Mouse (Mus musculus): ENCODE results near the gene Stap2. TPM values are rescaled to one million over a fixed set of nuclear protein-coding genes. Genes with fewer than 3 reads are reported as not detected.
A peak's percentile ranks its signal among the peaks of the same experiment; 100 is the strongest.

Gene Stap2
- polyA plus RNA-seq, 1 experiment = 16.7 TPM

GRCm38 (mm10) chr17:55952447-55953027, 52.8 kb downstream of the Stap2 start, which contains the start of gene Ebi3:
TSS of gene Ebi3 (plus strand) at chr17:55952640.
- H3K4me3 ChIP-seq (ENCODE audit: low read depth, low read length) = no peak within 1 kb of the TSS
- TF ChIP-seq EP300 (IDR thresholded peaks at IDR 0.05; ENCODE audit: insufficient read depth, low read depth, low read length) (no peak), CTCF (IDR thresholded peaks at IDR 0.05; ENCODE audit: low read depth, low read length) (no peak), POLR2A (IDR thresholded peaks at IDR 0.05; ENCODE audit: insufficient read depth, low read length) (no peak)
- no peaks in the 10 kb centered on the region for H3K9me3 ChIP-seq (replicated peaks; ENCODE audit: control insufficient read depth, insufficient read depth, low read length, poor library complexity, severe bottlenecking)
- H3K9ac ChIP-seq (ENCODE audit: low read depth, poor library complexity, severe bottlenecking) = no peak within 1 kb of the TSS
- H3K4me1 ChIP-seq (ENCODE audit: control insufficient read depth, insufficient read depth, low read length) = peaks cover 14% of the 10 kb centered on the region
- H3K27ac ChIP-seq (ENCODE audit: insufficient read depth, low read length) = 0 out of 2 replicates have a peak within 1 kb of the TSS, but pooled peaks have one; percentile 19
- H3K36me3 ChIP-seq (ENCODE audit: control insufficient read depth, insufficient read depth, low read length, poor library complexity, severe bottlenecking) = no peaks in the 10 kb centered on the region
- no peaks in the 10 kb centered on the region for H3K27me3 ChIP-seq (ENCODE audit: control insufficient read depth, insufficient read depth, low read length, poor library complexity, severe bottlenecking)

- TF ChIP-seq CTCF (IDR thresholded peaks at IDR 0.05; ENCODE audit: low read depth, low read length) (no peak), EP300 (IDR thresholded peaks at IDR 0.05; ENCODE audit: insufficient read depth, low read depth, low read length) (no peak), POLR2A (IDR thresholded peaks at IDR 0.05; ENCODE audit: insufficient read depth, low read length) (no peak)
- Histone ChIP-seq H3K36me3 (ENCODE audit: control insufficient read depth, insufficient read depth, low read length, poor library complexity, severe bottlenecking) (no peaks in the 10 kb centered on the region), H3K9ac (ENCODE audit: low read depth, poor library complexity, severe bottlenecking) (no peak overlapping the region), H3K4me1 (ENCODE audit: control insufficient read depth, insufficient read depth, low read length) (peaks cover 14% of the 10 kb centered on the region), H3K27me3 (ENCODE audit: control insufficient read depth, insufficient read depth, low read length, poor library complexity, severe bottlenecking) (no peaks in the 10 kb centered on the region), H3K27ac (ENCODE audit: insufficient read depth, low read length) (0 out of 2 replicates have a peak overlapping the region, but pooled peaks have one; percentile 19), H3K4me3 (ENCODE audit: low read depth, low read length) (no peak overlapping the region), H3K9me3 (replicated peaks; ENCODE audit: control insufficient read depth, insufficient read depth, low read length, poor library complexity, severe bottlenecking) (no peaks in the 10 kb centered on the region)
Measured at GRCm38 (mm10) chr17:55952041-55952440, 53.3 kb downstream of the Stap2 start.

- TF ChIP-seq POLR2A (IDR thresholded peaks at IDR 0.05; ENCODE audit: insufficient read depth, low read length) (no peak), CTCF (IDR thresholded peaks at IDR 0.05; ENCODE audit: low read depth, low read length) (no peak), EP300 (IDR thresholded peaks at IDR 0.05; ENCODE audit: insufficient read depth, low read depth, low read length) (no peak)
- H3K27me3 ChIP-seq (ENCODE audit: control insufficient read depth, insufficient read depth, low read length, poor library complexity, severe bottlenecking) = no peaks in the 10 kb centered on the region
- H3K4me3 ChIP-seq (ENCODE audit: low read depth, low read length) = peak overlapping the region; percentile 29; the same call in 1 of the 2 replicates
- peaks cover 14% of the 10 kb centered on the region for H3K4me1 ChIP-seq (ENCODE audit: control insufficient read depth, insufficient read depth, low read length)
- H3K9me3 ChIP-seq (replicated peaks; ENCODE audit: control insufficient read depth, insufficient read depth, low read length, poor library complexity, severe bottlenecking) = no peaks in the 10 kb centered on the region
- H3K27ac ChIP-seq (ENCODE audit: insufficient read depth, low read length) = no peak overlapping the region
- H3K9ac ChIP-seq (ENCODE audit: low read depth, poor library complexity, severe bottlenecking) = no peak overlapping the region
- no peaks in the 10 kb centered on the region for H3K36me3 ChIP-seq (ENCODE audit: control insufficient read depth, insufficient read depth, low read length, poor library complexity, severe bottlenecking)
Measured at GRCm38 (mm10) chr17:55950601-55951000, 54.8 kb downstream of the Stap2 start.

- H3K4me3 ChIP-seq (ENCODE audit: low read depth, low read length) = no peak within 1 kb of the TSS
- H3K9ac ChIP-seq (ENCODE audit: low read depth, poor library complexity, severe bottlenecking) = no peak within 1 kb of the TSS
- H3K4me1 ChIP-seq (ENCODE audit: control insufficient read depth, insufficient read depth, low read length) = peaks cover 10% of the 10 kb centered on the region
- H3K27me3 ChIP-seq (ENCODE audit: control insufficient read depth, insufficient read depth, low read length, poor library complexity, severe bottlenecking) = no peaks in the 10 kb centered on the region
- no peaks in the 10 kb centered on the region for H3K9me3 ChIP-seq (replicated peaks; ENCODE audit: control insufficient read depth, insufficient read depth, low read length, poor library complexity, severe bottlenecking)
- no peaks in the 10 kb centered on the region for H3K36me3 ChIP-seq (ENCODE audit: control insufficient read depth, insufficient read depth, low read length, poor library complexity, severe bottlenecking)
- no peak for TF ChIP-seq EP300 (IDR thresholded peaks at IDR 0.05; ENCODE audit: insufficient read depth, low read depth, low read length)
- no peak for TF ChIP-seq POLR2A (IDR thresholded peaks at IDR 0.05; ENCODE audit: insufficient read depth, low read length)
- no peak for TF ChIP-seq CTCF (IDR thresholded peaks at IDR 0.05; ENCODE audit: low read depth, low read length)
- H3K27ac ChIP-seq (ENCODE audit: insufficient read depth, low read length) = no peak within 1 kb of the TSS
Measured at GRCm38 (mm10) chr17:55949400-55949799, 56.0 kb downstream of the Stap2 start, which contains the start of gene Zfp119b. TSS of gene Zfp119b (minus strand) at chr17:55949500.

- Histone ChIP-seq H3K4me3 (ENCODE audit: low read depth, low read length) (no peak overlapping the region), H3K27ac (ENCODE audit: insufficient read depth, low read length) (no peak overlapping the region), H3K27me3 (ENCODE audit: control insufficient read depth, insufficient read depth, low read length, poor library complexity, severe bottlenecking) (no peaks in the 10 kb centered on the region), H3K9ac (ENCODE audit: low read depth, poor library complexity, severe bottlenecking) (no peak overlapping the region), H3K4me1 (ENCODE audit: control insufficient read depth, insufficient read depth, low read length) (peaks cover 9% of the 10 kb centered on the region), H3K9me3 (replicated peaks; ENCODE audit: control insufficient read depth, insufficient read depth, low read length, poor library complexity, severe bottlenecking) (no peaks in the 10 kb centered on the region), H3K36me3 (ENCODE audit: control insufficient read depth, insufficient read depth, low read length, poor library complexity, severe bottlenecking) (no peaks in the 10 kb centered on the region)
- TF ChIP-seq POLR2A (IDR thresholded peaks at IDR 0.05; ENCODE audit: insufficient read depth, low read length) (no peak), EP300 (IDR thresholded peaks at IDR 0.05; ENCODE audit: insufficient read depth, low read depth, low read length) (no peak), CTCF (IDR thresholded peaks at IDR 0.05; ENCODE audit: low read depth, low read length) (no peak)
Measured at GRCm38 (mm10) chr17:55948647-55949046, 56.7 kb downstream of the Stap2 start.

Other genes with a start within 250 kb of the Stap2 start
- gene Zfp119a, start 126.7 kb downstream of the Stap2 start, polyA plus RNA-seq (2011; ENCODE audit: insufficient read depth, insufficient read length, low read depth, missing spikeins) = 2.5 and 3.7 TPM in 2 replicates
- 8.4 and 10.0 TPM in 2 replicates for gene Zfp959, start 113.5 kb downstream of the Stap2 start, polyA plus RNA-seq (2011; ENCODE audit: insufficient read depth, insufficient read length, low read depth, missing spikeins)
- gene Zfp119b, start 56.1 kb downstream of the Stap2 start, polyA plus RNA-seq (2011; ENCODE audit: insufficient read depth, insufficient read length, low read depth, missing spikeins) = 7.5 and 7.8 TPM in 2 replicates
- gene Ebi3, start 52.9 kb downstream of the Stap2 start, polyA plus RNA-seq (2011; ENCODE audit: insufficient read depth, insufficient read length, low read depth, missing spikeins) = not detected in 2 replicates
- gene Yju2, start 46.5 kb downstream of the Stap2 start, polyA plus RNA-seq (2011; ENCODE audit: insufficient read depth, insufficient read length, low read depth, missing spikeins) = 10.7 and 11.0 TPM in 2 replicates
- 2.5 and 4.3 TPM in 2 replicates for gene Shd, start 35.1 kb downstream of the Stap2 start, polyA plus RNA-seq (2011; ENCODE audit: insufficient read depth, insufficient read length, low read depth, missing spikeins)
- gene Fsd1, start 19.1 kb downstream of the Stap2 start, polyA plus RNA-seq (2011; ENCODE audit: insufficient read depth, insufficient read length, low read depth, missing spikeins) = 22.0 and 46.7 TPM in 2 replicates
- 61.9 and 69.3 TPM in 2 replicates for gene Mpnd, start 127 bp upstream of the Stap2 start, polyA plus RNA-seq (2011; ENCODE audit: insufficient read depth, insufficient read length, low read depth, missing spikeins)
- gene Sh3gl1, start 31.1 kb upstream of the Stap2 start, polyA plus RNA-seq (2011; ENCODE audit: insufficient read depth, insufficient read length, low read depth, missing spikeins) = 52.3 and 57.0 TPM in 2 replicates
- gene Chaf1a, start 34.9 kb upstream of the Stap2 start, polyA plus RNA-seq (2011; ENCODE audit: insufficient read depth, insufficient read length, low read depth, missing spikeins) = 33.6 and 38.5 TPM in 2 replicates
- gene Ubxn6, start 69.4 kb upstream of the Stap2 start, polyA plus RNA-seq (2011; ENCODE audit: insufficient read depth, insufficient read length, low read depth, missing spikeins) = 38.4 and 38.7 TPM in 2 replicates
- gene Hdgfl2, start 74.0 kb upstream of the Stap2 start, polyA plus RNA-seq (2011; ENCODE audit: insufficient read depth, insufficient read length, low read depth, missing spikeins) = 77.5 and 82.8 TPM in 2 replicates
- 0.21 and 0.35 TPM in 2 replicates for gene Plin4, start 104.2 kb upstream of the Stap2 start, polyA plus RNA-seq (2011; ENCODE audit: insufficient read depth, insufficient read length, low read depth, missing spikeins)
- 0.90 and 1.0 TPM in 2 replicates for gene Plin5, start 112.0 kb upstream of the Stap2 start, polyA plus RNA-seq (2011; ENCODE audit: insufficient read depth, insufficient read length, low read depth, missing spikeins)
- gene Lrg1, start 116.4 kb upstream of the Stap2 start, polyA plus RNA-seq (2011; ENCODE audit: insufficient read depth, insufficient read length, low read depth, missing spikeins) = not detected in 2 replicates
- 2.1 and 2.5 TPM in 2 replicates for gene Sema6b, start 134.8 kb upstream of the Stap2 start, polyA plus RNA-seq (2011; ENCODE audit: insufficient read depth, insufficient read length, low read depth, missing spikeins)
- gene Tnfaip8l1, start 156.9 kb upstream of the Stap2 start, polyA plus RNA-seq (2011; ENCODE audit: insufficient read depth, insufficient read length, low read depth, missing spikeins) = 1.8 and 2.5 TPM in 2 replicates
- 37.4 and 48.4 TPM in 2 replicates for gene Mydgf, start 178.3 kb upstream of the Stap2 start, polyA plus RNA-seq (2011; ENCODE audit: insufficient read depth, insufficient read length, low read depth, missing spikeins)
- gene Dpp9, start 213.3 kb upstream of the Stap2 start, polyA plus RNA-seq (2011; ENCODE audit: insufficient read depth, insufficient read length, low read depth, missing spikeins) = 20.9 and 21.1 TPM in 2 replicates

All from ES-Bruce4 (cell line).